In the genomic region with DNA sequence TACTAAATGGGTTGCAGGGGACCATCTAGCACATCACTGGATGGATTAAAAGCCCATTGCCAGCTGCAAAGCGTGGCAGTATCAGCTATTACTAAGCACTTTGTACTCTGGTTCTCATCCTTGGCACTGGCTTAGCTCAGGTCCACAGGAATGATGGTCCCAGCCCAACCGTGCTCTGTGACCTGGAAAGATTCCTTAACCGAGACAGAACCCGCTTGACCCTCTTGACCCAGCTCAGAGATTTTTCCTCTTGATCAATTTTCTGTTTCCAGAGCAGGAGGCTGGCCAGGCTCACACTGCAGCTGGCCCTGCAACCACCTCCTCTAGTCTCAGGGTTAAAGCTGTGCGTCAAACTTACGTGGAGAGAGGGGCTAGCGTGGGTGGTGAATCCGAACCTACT, we compare ENCODE assay signal across 10 mouse cellular contexts. TPM values are rescaled to one million over a fixed set of nuclear protein-coding genes. Genes with fewer than 3 reads are reported as not detected.
A peak's percentile ranks its signal among the peaks of the same experiment; 100 is the strongest.
DNase-seq lines count a peak whose midpoint lies in the region; ATAC-seq and TF ChIP-seq lines count a peak whose summit lies in the region.
"Had no signal": no experiment of that assay in that cellular context is flagged by ENCODE, and none has a peak within 500 bp of the region (broad histone marks: within the 10 kb centered on the region; RNA-seq: fewer than 3 reads in every experiment).

No protein-coding gene starts in this region.

- peak overlapping the region; percentile 55 for H3K4me3 ChIP-seq in left cerebral cortex, adult 2 months
- peak overlapping the region; percentile 32 for H3K4me3 ChIP-seq in forebrain, embryonic 14.5 days (ENCODE audit: low read depth, low read length)
- H3K4me3 ChIP-seq in kidney, embryonic 14.5 days (ENCODE audit: low read length) = peak overlapping the region; percentile 45; the same call in 1 of the 2 replicates
- H3K4me3 ChIP-seq in neural tube, embryonic 12.5 days = peak overlapping the region; percentile 40
- no peak overlapping the region for H3K4me3 ChIP-seq in gastrocnemius, adult 2 months

- H3K4me1 ChIP-seq in forebrain, embryonic 14.5 days (ENCODE audit: control insufficient read depth, insufficient read depth, low read length) = peaks cover 25% of the 10 kb centered on the region
- peaks cover 14% of the 10 kb centered on the region; the same call in 1 of the 2 replicates for H3K4me1 ChIP-seq in kidney, embryonic 14.5 days (ENCODE audit: control insufficient read depth, insufficient read depth, low read length)
- H3K4me1 ChIP-seq in neural tube, embryonic 12.5 days = peaks cover 27% of the 10 kb centered on the region

- no peak for TF ChIP-seq CTCF in left cerebral cortex, adult 2 months (IDR thresholded peaks at IDR 0.05)
- no peak for TF ChIP-seq CTCF in gastrocnemius, adult 2 months (IDR thresholded peaks at IDR 0.05)

- H3K27ac ChIP-seq in left cerebral cortex, adult 2 months = peak overlapping the region; percentile 80
- no peak overlapping the region for H3K27ac ChIP-seq in forebrain, embryonic 14.5 days (ENCODE audit: low read depth, low read length)
- H3K27ac ChIP-seq in kidney, embryonic 14.5 days (ENCODE audit: low read depth, low read length) = no peak overlapping the region
- H3K27ac ChIP-seq in neural tube, embryonic 12.5 days = no peak overlapping the region
- no peak overlapping the region for H3K27ac ChIP-seq in gastrocnemius, adult 2 months

- H3K36me3 ChIP-seq in forebrain, embryonic 14.5 days (ENCODE audit: control insufficient read depth, insufficient read depth, low read length) = no peaks in the 10 kb centered on the region
- no peaks in the 10 kb centered on the region for H3K36me3 ChIP-seq in kidney, embryonic 14.5 days (ENCODE audit: control insufficient read depth, insufficient read depth, low read length)
- no peaks in the 10 kb centered on the region for H3K36me3 ChIP-seq in neural tube, embryonic 12.5 days

- intact Hi-C loops in left cerebral cortex, adult 2 months (cut with DNase I) = loop anchor here (2.0 kb wide), 1 partner anchor 18 kb away; no protein-coding TSS in a partner anchor
- intact Hi-C loops in gastrocnemius, adult 2 months (cut with DNase I) = no loop called here

- ATAC-seq in forebrain, embryonic 14.5 days = no peak
- 0 out of 2 replicates have a peak, but pooled peaks have one; percentile 5 for ATAC-seq in kidney, embryonic 14.5 days (ENCODE audit: low FRiP score, low TSS enrichment)
- ATAC-seq in neural tube, embryonic 12.5 days (ENCODE audit: low FRiP score, low read depth) = no peak

- no peak for DNase-seq in left cerebral cortex, adult 2 months (ENCODE audit: extremely low spot score in 1 of 2, low spot score in 2 of 2)
- DNase-seq in left cerebral cortex, adult 18-20 months (ENCODE audit: low spot score in 2 of 2) = no peak
- no peak for DNase-seq in forebrain, embryonic 14.5 days (ENCODE audit: low spot score)
- no peak for DNase-seq in left cerebral cortex, adult 11 months (ENCODE audit: low spot score)
- no peak for DNase-seq in spleen, postnatal 14 days (ENCODE audit: low spot score in 2 of 2)
- no peak for DNase-seq in gastrocnemius, adult 2 months
- DNase-seq: embryo, embryonic 11 days; layer of hippocampus, postnatal 36 days had no signal

- H3K9me3 ChIP-seq in forebrain, embryonic 14.5 days (replicated peaks; ENCODE audit: control insufficient read depth, low read length) = no peaks in the 10 kb centered on the region
- no peaks in the 10 kb centered on the region for H3K9me3 ChIP-seq in kidney, embryonic 14.5 days (ENCODE audit: control insufficient read depth, low read length)
- no peaks in the 10 kb centered on the region for H3K9me3 ChIP-seq in neural tube, embryonic 12.5 days

- H3K4me2 ChIP-seq in forebrain, embryonic 14.5 days (ENCODE audit: low read length) = peak overlapping the region; percentile 65
- peak overlapping the region; percentile 58 for H3K4me2 ChIP-seq in kidney, embryonic 14.5 days (replicated peaks; ENCODE audit: low read depth, low read length)
- peak overlapping the region; percentile 63 for H3K4me2 ChIP-seq in neural tube, embryonic 12.5 days (replicated peaks)

- no peaks in the 10 kb centered on the region for H3K27me3 ChIP-seq in forebrain, embryonic 14.5 days (replicated peaks; ENCODE audit: control insufficient read depth, insufficient read depth, low read length)
- H3K27me3 ChIP-seq in kidney, embryonic 14.5 days (ENCODE audit: control insufficient read depth, insufficient read depth, low read length) = no peaks in the 10 kb centered on the region
- H3K27me3 ChIP-seq in neural tube, embryonic 12.5 days (replicated peaks) = no peaks in the 10 kb centered on the region

- 51% methylated on average over 8 of the region's 8 CpGs for WGBS in forebrain, embryonic 14.5 days
- WGBS in kidney, embryonic 14.5 days = 21% methylated on average over 8 of the region's 8 CpGs
- 54% methylated on average over 8 of the region's 8 CpGs for WGBS in neural tube, embryonic 12.5 days

- H3K9ac ChIP-seq in forebrain, embryonic 14.5 days (ENCODE audit: low read length) = peak overlapping the region; percentile 71
- peak overlapping the region; percentile 62; the same call in 1 of the 2 replicates for H3K9ac ChIP-seq in kidney, embryonic 14.5 days (ENCODE audit: low read depth, low read length)
- H3K9ac ChIP-seq in neural tube, embryonic 12.5 days = peak overlapping the region; percentile 50

RNA-seq across cellular contexts. Expression of a gene that starts 1.0 kb away (rescaled TPM):
- 10 to 100 TPM; 41.7 to 47.6 TPM for total RNA-seq in left cerebral cortex, adult 2 months (2021)
- 10 to 100 TPM; 38.1 to 38.2 TPM for total RNA-seq in left cerebral cortex, adult 18-20 months (2021)
- 36.1 and 44.6 TPM in 2 replicates for polyA plus RNA-seq in forebrain, embryonic 14.5 days (2014; fragmentation: Nextera tagmentation; extraction: Ambion mirVana)
- polyA plus RNA-seq in kidney, embryonic 14.5 days (2014; fragmentation: Nextera tagmentation; extraction: Ambion mirVana) = 10.2 and 13.4 TPM in 2 replicates
- 16.7 and 18.6 TPM in 2 replicates for polyA plus RNA-seq in neural tube, embryonic 12.5 days (2016; fragmentation: Nextera tagmentation; extraction: Ambion mirVana)
- under 1 TPM in 1 of 2 experiments, not detected in 1; 0.22 TPM for total RNA-seq in gastrocnemius, adult 2 months (2021)

Comparison
In these comparisons a context has a peak if more than half of its experiments do, and no peak if none do; other contexts are left out.
1. RNA of a gene that starts 1.0 kb away (total RNA-seq): 41.7 to 47.6 TPM in left cerebral cortex, adult 2 months and 38.1 to 38.2 TPM in left cerebral cortex, adult 18-20 months; 0.22 TPM in gastrocnemius, adult 2 months; every median in the first group is over 10 times any median in the second.
2. Peak in every context shown above with its lines, with median percentiles within 50 percentile points of each other: H3K4me2 ChIP-seq and H3K9ac ChIP-seq.